Mouse (Mus musculus) liver, embryonic 15.5 days (tissue): Measurements from ENCODE around the gene Tmem100. TPM values are rescaled to one million over a fixed set of nuclear protein-coding genes. Genes with fewer than 3 reads are reported as not detected.

Source experiments
- polyA plus RNA-seq: library from polyadenylated mRNA; unstranded; fragments of >200 nt; fragmentation: Nextera tagmentation; extraction: Ambion mirVana; gene quantifications from 2 replicates; pipeline ENCODE4 v1.2.1, GENCODE M21; 2015

Tmem100 gene
- polyA plus RNA-seq, 1 experiment from 2014 or later = 0.48 TPM

Other genes with a start within 250 kb of the Tmem100 start
- gene Pctp, start 27.5 kb upstream of the Tmem100 start, polyA plus RNA-seq = 13.6 and 15.1 TPM in 2 replicates
- 3.5 and 3.7 TPM in 2 replicates for gene Gm45716, start 157.3 kb downstream of the Tmem100 start, polyA plus RNA-seq
- gene Mmd, start 219.1 kb downstream of the Tmem100 start, polyA plus RNA-seq = 10.4 and 10.5 TPM in 2 replicates